Mouse (Mus musculus): ENCODE measurements around the gene Mark2. TPM values are rescaled to one million over a fixed set of nuclear protein-coding genes. Genes with fewer than 3 reads are reported as not detected.

Gene Mark2
- polyA plus RNA-seq, 1 experiment from 2014 or later = 49.0 TPM

- Histone ChIP-seq H3K9ac (no peak overlapping the region), H3K27me3 (no peaks in the 10 kb centered on the region), H3K9me3 (no peaks in the 10 kb centered on the region), H3K36me3 (no peaks in the 10 kb centered on the region), H3K4me1 (peaks cover 20% of the 10 kb centered on the region), H3K4me2 (no peak overlapping the region), H3K4me3 (no peak overlapping the region), H3K27ac (no peak overlapping the region)
- ATAC-seq (ENCODE audit: borderline replicate concordance, extremely low read depth, low FRiP score, low TSS enrichment) = no peak
- 84% methylated on average over 4 of the region's 4 CpGs for WGBS
These were observed 23.9 kb downstream of the Mark2 start for GRCm38 (mm10) chr19:7317716-7318115.

GRCm38 (mm10) chr19:7316822-7317221 lies 24.8 kb downstream of the Mark2 start:
- H3K27me3 ChIP-seq = no peaks in the 10 kb centered on the region
- no peaks in the 10 kb centered on the region for H3K36me3 ChIP-seq
- no peak overlapping the region for H3K9ac ChIP-seq
- no peak for ATAC-seq (ENCODE audit: borderline replicate concordance, extremely low read depth, low FRiP score, low TSS enrichment)
- H3K4me2 ChIP-seq = no peak overlapping the region
- H3K9me3 ChIP-seq = no peaks in the 10 kb centered on the region
- H3K4me1 ChIP-seq = peaks cover 25% of the 10 kb centered on the region
- 70% methylated on average over 4 of the region's 4 CpGs for WGBS
- H3K4me3 ChIP-seq = no peak overlapping the region
- no peak overlapping the region for H3K27ac ChIP-seq

GRCm38 (mm10) chr19:7315587-7315984 lies 26.1 kb downstream of the Mark2 start:
- ATAC-seq (ENCODE audit: borderline replicate concordance, extremely low read depth, low FRiP score, low TSS enrichment) = no peak
- Histone ChIP-seq H3K4me1 (peaks cover 36% of the 10 kb centered on the region), H3K4me2 (no peak overlapping the region), H3K36me3 (no peaks in the 10 kb centered on the region), H3K9ac (no peak overlapping the region), H3K27ac (no peak overlapping the region), H3K4me3 (no peak overlapping the region), H3K9me3 (no peaks in the 10 kb centered on the region), H3K27me3 (no peaks in the 10 kb centered on the region)
- WGBS = 86% methylated on average over 4 of the region's 4 CpGs

- Histone ChIP-seq H3K36me3 (no peaks in the 10 kb centered on the region), H3K4me1 (peaks cover 40% of the 10 kb centered on the region), H3K4me3 (no peak overlapping the region), H3K4me2 (no peak overlapping the region), H3K9ac (no peak overlapping the region), H3K9me3 (no peaks in the 10 kb centered on the region), H3K27me3 (no peaks in the 10 kb centered on the region), H3K27ac (no peak overlapping the region; the same call in 1 of the 2 replicates)
- 52% methylated on average over 8 of the region's 8 CpGs for WGBS
- ATAC-seq (ENCODE audit: borderline replicate concordance, extremely low read depth, low FRiP score, low TSS enrichment) = no peak
These were observed 26.6 kb downstream of the Mark2 start for GRCm38 (mm10) chr19:7314976-7315586.

- peaks cover 52% of the 10 kb centered on the region for H3K4me1 ChIP-seq
- no peak overlapping the region for H3K27ac ChIP-seq
- H3K36me3 ChIP-seq = no peaks in the 10 kb centered on the region
- no peak overlapping the region for H3K4me3 ChIP-seq
- WGBS = 76% methylated on average over 2 of the region's 2 CpGs
- no peak overlapping the region for H3K4me2 ChIP-seq
- ATAC-seq (ENCODE audit: borderline replicate concordance, extremely low read depth, low FRiP score, low TSS enrichment) = no peak
- H3K9ac ChIP-seq = no peak overlapping the region
- no peaks in the 10 kb centered on the region for H3K9me3 ChIP-seq
- H3K27me3 ChIP-seq = no peaks in the 10 kb centered on the region
These were observed 28.0 kb downstream of the Mark2 start for GRCm38 (mm10) chr19:7313660-7314059.

GRCm38 (mm10) chr19:7311306-7311705 lies 30.4 kb downstream of the Mark2 start:
- no peak for ATAC-seq (ENCODE audit: borderline replicate concordance, extremely low read depth, low FRiP score, low TSS enrichment)
- H3K27me3 ChIP-seq = no peaks in the 10 kb centered on the region
- H3K9ac ChIP-seq = 0 out of 2 replicates have a peak overlapping the region, but pooled peaks have one; percentile 10
- H3K4me2 ChIP-seq = peak overlapping the region; percentile 38
- H3K4me3 ChIP-seq = no peak overlapping the region
- WGBS = 30% methylated on average over 10 of the region's 10 CpGs
- no peaks in the 10 kb centered on the region for H3K36me3 ChIP-seq
- peak overlapping the region; percentile 94 for H3K27ac ChIP-seq
- H3K9me3 ChIP-seq = no peaks in the 10 kb centered on the region
- H3K4me1 ChIP-seq = peaks cover 75% of the 10 kb centered on the region

- Histone ChIP-seq H3K4me3 (no peak overlapping the region), H3K4me1 (peaks cover 79% of the 10 kb centered on the region), H3K9me3 (no peaks in the 10 kb centered on the region), H3K9ac (peak overlapping the region; percentile 27; the same call in 1 of the 2 replicates), H3K4me2 (peak overlapping the region; percentile 34), H3K36me3 (no peaks in the 10 kb centered on the region), H3K27ac (peak overlapping the region; percentile 94), H3K27me3 (no peaks in the 10 kb centered on the region)
- ATAC-seq (ENCODE audit: borderline replicate concordance, extremely low read depth, low FRiP score, low TSS enrichment) = peak; percentile 74
- WGBS = 27% methylated on average over 5 of the region's 5 CpGs
These were observed 31.0 kb downstream of the Mark2 start for GRCm38 (mm10) chr19:7310704-7311103.

- no peak overlapping the region for H3K4me3 ChIP-seq
- no peaks in the 10 kb centered on the region for H3K36me3 ChIP-seq
- H3K9me3 ChIP-seq = no peaks in the 10 kb centered on the region
- ATAC-seq (ENCODE audit: borderline replicate concordance, extremely low read depth, low FRiP score, low TSS enrichment) = no peak
- peaks cover 77% of the 10 kb centered on the region for H3K4me1 ChIP-seq
- no peak overlapping the region for H3K4me2 ChIP-seq
- peak overlapping the region; percentile 94 for H3K27ac ChIP-seq
- H3K9ac ChIP-seq = no peak overlapping the region
- H3K27me3 ChIP-seq = no peaks in the 10 kb centered on the region
- 61% methylated on average over 2 of the region's 2 CpGs for WGBS
These were observed 31.8 kb downstream of the Mark2 start for GRCm38 (mm10) chr19:7309738-7310330.

GRCm38 (mm10) chr19:7307995-7308770 lies 33.5 kb downstream of the Mark2 start:
- Histone ChIP-seq H3K27ac (peak overlapping the region; percentile 75), H3K27me3 (no peaks in the 10 kb centered on the region), H3K4me1 (peaks cover 72% of the 10 kb centered on the region), H3K9me3 (no peaks in the 10 kb centered on the region), H3K9ac (no peak overlapping the region), H3K4me2 (peak overlapping the region; percentile 5; the same call in 1 of the 2 replicates), H3K36me3 (no peaks in the 10 kb centered on the region), H3K4me3 (no peak overlapping the region)
- ATAC-seq (ENCODE audit: borderline replicate concordance, extremely low read depth, low FRiP score, low TSS enrichment) = peak; percentile 65
- 37% methylated on average over 8 of the region's 8 CpGs for WGBS

GRCm38 (mm10) chr19:7306968-7307367 lies 34.7 kb downstream of the Mark2 start:
- H3K4me2 ChIP-seq = no peak overlapping the region
- 49% methylated on average over 3 of the region's 3 CpGs for WGBS
- H3K27me3 ChIP-seq = no peaks in the 10 kb centered on the region
- no peak overlapping the region for H3K9ac ChIP-seq
- peaks cover 79% of the 10 kb centered on the region for H3K4me1 ChIP-seq
- no peak for ATAC-seq (ENCODE audit: borderline replicate concordance, extremely low read depth, low FRiP score, low TSS enrichment)
- H3K9me3 ChIP-seq = no peaks in the 10 kb centered on the region
- peak overlapping the region; percentile 75 for H3K27ac ChIP-seq
- no peaks in the 10 kb centered on the region for H3K36me3 ChIP-seq
- H3K4me3 ChIP-seq = no peak overlapping the region

- H3K36me3 ChIP-seq = no peaks in the 10 kb centered on the region
- ATAC-seq (ENCODE audit: borderline replicate concordance, extremely low read depth, low FRiP score, low TSS enrichment) = no peak
- no peak overlapping the region for H3K9ac ChIP-seq
- 62% methylated on average over 11 of the region's 11 CpGs for WGBS
- H3K4me2 ChIP-seq = no peak overlapping the region
- H3K27me3 ChIP-seq = no peaks in the 10 kb centered on the region
- H3K9me3 ChIP-seq = no peaks in the 10 kb centered on the region
- H3K27ac ChIP-seq = peak overlapping the region; percentile 75
- peaks cover 72% of the 10 kb centered on the region for H3K4me1 ChIP-seq
- H3K4me3 ChIP-seq = no peak overlapping the region
These were observed 36.0 kb downstream of the Mark2 start for GRCm38 (mm10) chr19:7305380-7306310.
